Mouse (Mus musculus): ENCODE results near the gene Scarb2. TPM values are rescaled to one million over a fixed set of nuclear protein-coding genes. Genes with fewer than 3 reads are reported as not detected.

Gene Scarb2
- total RNA-seq, 1 experiment: 39.0 TPM

DNA sequence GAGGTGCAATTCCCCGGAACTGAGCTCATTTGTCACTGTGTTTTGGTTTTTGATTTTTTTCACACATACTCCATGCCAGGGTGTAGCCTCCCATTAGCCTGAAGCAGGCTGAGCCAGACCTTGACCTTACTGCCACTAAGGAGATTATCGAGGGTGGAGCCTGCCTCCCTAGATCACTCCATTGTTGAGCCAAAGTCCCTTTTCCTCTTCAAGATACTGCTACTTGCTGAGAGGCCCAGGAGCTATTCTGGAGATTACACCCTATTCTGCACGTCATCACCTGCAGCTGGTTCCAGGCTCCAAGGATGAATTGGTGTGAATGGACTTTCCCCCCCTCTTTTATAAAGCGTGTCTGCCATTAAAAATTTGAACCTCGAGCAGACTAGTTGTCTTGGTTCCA lies 5.4 kb upstream of the Scarb2 start:
- DNase-seq (ENCODE audit: low read depth, low spot score): no peak
- Histone ChIP-seq H3K4me1 (ENCODE audit: control insufficient read depth in 2 of 2, insufficient read depth in 2 of 2, low read length in 2 of 2, poor library complexity in 1 of 2) (no peaks in the 10 kb centered on the region; a peak in 1 of 4 replicates), H3K4me3 (ENCODE audit: insufficient read depth in 1 of 2, low read depth in 1 of 2, low read length in 2 of 2, poor library complexity in 1 of 2, severe bottlenecking in 1 of 2) (no peak overlapping the region), H3K9ac (ENCODE audit: insufficient read depth, low read depth, low read length, poor library complexity, severe bottlenecking) (no peak overlapping the region), H3K36me3 (ENCODE audit: control insufficient read depth, insufficient read depth, low read length, poor library complexity, severe bottlenecking) (no peaks in the 10 kb centered on the region), H3K9me3 (ENCODE audit: control insufficient read depth, insufficient read depth, low read depth, low read length) (peaks cover 2% of the 10 kb centered on the region; the same call in 1 of the 2 replicates), H3K27ac (ENCODE audit: insufficient read depth, low read depth, low read length, poor library complexity, severe bottlenecking) (no peak overlapping the region)
- in situ Hi-C loops (cut with MboI; ENCODE audit: low sequenced_read_pairs in 2 of 2, unreplicated experiment in 2 of 2): no loop called here
- TF ChIP-seq MAFK (IDR thresholded peaks at IDR 0.05; ENCODE audit: insufficient read depth, low read depth, low read length): no peak
- no peak for TF ChIP-seq HCFC1 (IDR thresholded peaks at IDR 0.05; ENCODE audit: borderline replicate concordance, insufficient read depth, low read length)
- no peak for TF ChIP-seq CHD2 (IDR thresholded peaks at IDR 0.05; ENCODE audit: low read depth, low read length)
- TF ChIP-seq ZNF384 (IDR thresholded peaks at IDR 0.05; ENCODE audit: low read depth, low read length): no peak
- TF ChIP-seq ZC3H11A (IDR thresholded peaks at IDR 0.05; ENCODE audit: borderline replicate concordance, low read depth, low read length): no peak

DNA sequence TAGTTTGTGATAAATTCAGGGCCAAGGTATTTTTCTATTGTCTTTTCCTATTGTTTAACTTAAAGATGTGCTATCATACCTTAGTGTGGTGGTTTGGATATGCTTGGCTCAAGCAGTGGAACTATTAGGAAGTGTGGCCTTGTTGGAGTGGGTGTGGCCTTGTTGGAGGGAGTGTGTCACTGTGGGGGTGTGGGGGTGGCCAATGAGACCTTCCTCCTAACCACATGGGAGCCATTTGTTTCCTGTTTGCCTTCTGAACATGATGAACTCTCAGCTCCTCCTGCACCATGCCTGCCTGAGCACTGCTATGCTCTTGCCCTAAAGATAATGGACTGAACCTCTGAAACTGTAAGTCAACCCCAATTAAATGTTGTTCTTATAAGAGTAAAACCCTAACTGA lies 4.6 kb upstream of the Scarb2 start:
- Histone ChIP-seq H3K36me3 (ENCODE audit: control insufficient read depth, insufficient read depth, low read length, poor library complexity, severe bottlenecking) (no peaks in the 10 kb centered on the region), H3K27ac (ENCODE audit: insufficient read depth, low read depth, low read length, poor library complexity, severe bottlenecking) (no peak overlapping the region), H3K9me3 (ENCODE audit: control insufficient read depth, insufficient read depth, low read depth, low read length) (peaks cover 2% of the 10 kb centered on the region; the same call in 1 of the 2 replicates), H3K4me1 (ENCODE audit: control insufficient read depth in 2 of 2, insufficient read depth in 2 of 2, low read length in 2 of 2, poor library complexity in 1 of 2) (no peaks in the 10 kb centered on the region; a peak in 1 of 4 replicates), H3K9ac (ENCODE audit: insufficient read depth, low read depth, low read length, poor library complexity, severe bottlenecking) (no peak overlapping the region), H3K4me3 (ENCODE audit: insufficient read depth in 1 of 2, low read depth in 1 of 2, low read length in 2 of 2, poor library complexity in 1 of 2, severe bottlenecking in 1 of 2) (no peak overlapping the region)
- TF ChIP-seq ZNF384 (IDR thresholded peaks at IDR 0.05; ENCODE audit: low read depth, low read length) (no peak), ZC3H11A (IDR thresholded peaks at IDR 0.05; ENCODE audit: borderline replicate concordance, low read depth, low read length) (no peak), HCFC1 (IDR thresholded peaks at IDR 0.05; ENCODE audit: borderline replicate concordance, insufficient read depth, low read length) (no peak), CHD2 (IDR thresholded peaks at IDR 0.05; ENCODE audit: low read depth, low read length) (no peak), MAFK (IDR thresholded peaks at IDR 0.05; ENCODE audit: insufficient read depth, low read depth, low read length) (no peak)
- in situ Hi-C loops (cut with MboI; ENCODE audit: low sequenced_read_pairs in 2 of 2, unreplicated experiment in 2 of 2): no loop called here
- DNase-seq (ENCODE audit: low read depth, low spot score): no peak

DNA sequence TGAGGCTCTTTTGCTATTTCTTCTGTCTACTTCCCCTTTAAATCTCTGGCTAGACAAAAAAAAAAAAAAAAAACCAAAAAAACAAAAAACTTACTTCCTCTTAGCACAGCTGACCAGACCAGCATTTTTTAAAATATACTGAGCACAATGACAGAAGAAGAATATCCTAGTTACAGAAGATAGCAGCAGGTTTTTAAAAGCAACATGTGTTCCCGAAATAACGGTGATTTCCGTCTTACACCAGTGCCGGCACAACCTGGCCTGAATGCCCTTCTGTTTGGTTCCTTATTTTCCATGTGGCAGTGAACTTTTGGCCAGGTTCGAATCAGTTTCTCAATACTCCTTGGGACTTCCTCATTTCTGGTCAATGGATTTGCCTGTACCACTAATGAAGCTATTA lies 2.2 kb upstream of the Scarb2 start:
- H3K4me3 ChIP-seq (ENCODE audit: insufficient read depth in 1 of 2, low read depth in 1 of 2, low read length in 2 of 2, poor library complexity in 1 of 2, severe bottlenecking in 1 of 2): no peak overlapping the region
- H3K27ac ChIP-seq (ENCODE audit: insufficient read depth, low read depth, low read length, poor library complexity, severe bottlenecking): no peak overlapping the region

DNA sequence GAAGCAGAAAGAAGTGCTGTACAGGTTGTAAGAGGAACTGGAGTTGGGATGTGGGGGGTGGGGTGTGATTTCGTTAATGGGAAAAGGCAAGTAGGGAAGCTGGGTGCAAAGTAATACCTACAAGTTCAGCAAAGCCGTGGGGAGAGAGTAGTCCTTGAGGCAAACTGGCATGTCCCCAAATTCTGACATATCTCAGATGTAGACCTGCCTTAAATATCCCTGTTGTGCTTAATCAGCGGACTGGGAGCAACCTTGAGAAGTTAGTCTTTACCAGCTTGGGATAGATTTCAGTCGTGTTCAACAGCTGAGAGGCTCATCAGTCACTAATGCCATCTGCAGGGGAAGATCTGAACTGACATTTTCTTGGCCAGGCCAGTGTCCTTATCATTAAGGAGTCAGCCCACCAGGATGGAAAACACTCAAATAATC lies 318 bp downstream of the Scarb2 start:
- peak overlapping the region; percentile 91 to 92 for H3K4me3 ChIP-seq (ENCODE audit: insufficient read depth in 1 of 2, low read depth in 1 of 2, low read length in 2 of 2, poor library complexity in 1 of 2, severe bottlenecking in 1 of 2)
- no peak overlapping the region for H3K9ac ChIP-seq (ENCODE audit: insufficient read depth, low read depth, low read length, poor library complexity, severe bottlenecking)
- in situ Hi-C loops (cut with MboI; ENCODE audit: low sequenced_read_pairs in 2 of 2, unreplicated experiment in 2 of 2): no loop called here
- DNase-seq (ENCODE audit: low read depth, low spot score): no peak
- H3K36me3 ChIP-seq (ENCODE audit: control insufficient read depth, insufficient read depth, low read length, poor library complexity, severe bottlenecking): no peaks in the 10 kb centered on the region
- no peak overlapping the region for H3K27ac ChIP-seq (ENCODE audit: insufficient read depth, low read depth, low read length, poor library complexity, severe bottlenecking)
- TF ChIP-seq CHD2 (IDR thresholded peaks at IDR 0.05; ENCODE audit: low read depth, low read length): no peak
- no peak for TF ChIP-seq ZNF384 (IDR thresholded peaks at IDR 0.05; ENCODE audit: low read depth, low read length)
- no peak for TF ChIP-seq ZC3H11A (IDR thresholded peaks at IDR 0.05; ENCODE audit: borderline replicate concordance, low read depth, low read length)
- no peak for TF ChIP-seq MAFK (IDR thresholded peaks at IDR 0.05; ENCODE audit: insufficient read depth, low read depth, low read length)
- no peak for TF ChIP-seq HCFC1 (IDR thresholded peaks at IDR 0.05; ENCODE audit: borderline replicate concordance, insufficient read depth, low read length)
- no peaks in the 10 kb centered on the region for H3K9me3 ChIP-seq (ENCODE audit: control insufficient read depth, insufficient read depth, low read depth, low read length)
- peaks cover 4% of the 10 kb centered on the region in 2 experiments; a peak in 2 of 4 replicates for H3K4me1 ChIP-seq (ENCODE audit: control insufficient read depth in 2 of 2, insufficient read depth in 2 of 2, low read length in 2 of 2, poor library complexity in 1 of 2)

More for the DNA sequence above, 2.2 kb upstream of the Scarb2 start:
- Histone ChIP-seq H3K36me3 (ENCODE audit: control insufficient read depth, insufficient read depth, low read length, poor library complexity, severe bottlenecking) (no peaks in the 10 kb centered on the region), H3K9ac (ENCODE audit: insufficient read depth, low read depth, low read length, poor library complexity, severe bottlenecking) (no peak overlapping the region), H3K9me3 (ENCODE audit: control insufficient read depth, insufficient read depth, low read depth, low read length) (peaks cover 2% of the 10 kb centered on the region; the same call in 1 of the 2 replicates), H3K4me1 (ENCODE audit: control insufficient read depth in 2 of 2, insufficient read depth in 2 of 2, low read length in 2 of 2, poor library complexity in 1 of 2) (peaks cover 0 to 3% of the 10 kb centered on the region in 2 experiments; a peak in 1 of 4 replicates)
- no peak for DNase-seq (ENCODE audit: low read depth, low spot score)
- no peak for TF ChIP-seq MAFK (IDR thresholded peaks at IDR 0.05; ENCODE audit: insufficient read depth, low read depth, low read length)
- peak; percentile 51 for TF ChIP-seq ZNF384 (IDR thresholded peaks at IDR 0.05; ENCODE audit: low read depth, low read length)
- in situ Hi-C loops (cut with MboI; ENCODE audit: low sequenced_read_pairs in 2 of 2, unreplicated experiment in 2 of 2): no loop called here

DNA sequence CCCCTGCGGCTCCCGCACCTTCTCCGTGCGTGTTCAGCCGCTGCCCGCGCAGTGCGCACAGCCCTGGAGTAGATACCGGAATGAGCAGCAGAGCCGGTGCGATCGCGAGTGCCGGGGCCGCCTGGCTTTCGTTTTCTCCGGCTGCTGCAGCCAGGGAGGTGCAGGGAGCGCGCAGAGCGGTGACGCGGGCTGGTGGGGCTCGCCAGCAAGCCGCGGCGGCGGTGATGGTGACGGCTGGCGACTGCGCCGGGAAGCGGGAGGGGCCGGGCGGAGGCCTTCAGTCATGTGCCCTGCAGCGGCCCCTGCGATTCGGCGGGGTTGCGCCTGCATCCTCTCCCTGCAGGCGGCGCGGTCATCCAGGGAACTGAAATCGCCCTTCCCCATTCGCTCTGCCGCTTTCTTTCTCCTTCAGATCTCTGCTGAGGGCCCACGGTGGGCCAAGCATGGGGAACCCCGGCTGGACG lies 1.2 kb downstream of the Scarb2 start:
- DNase-seq (ENCODE audit: low read depth, low spot score): peak; percentile 77
- H3K4me3 ChIP-seq (ENCODE audit: insufficient read depth in 1 of 2, low read depth in 1 of 2, low read length in 2 of 2, poor library complexity in 1 of 2, severe bottlenecking in 1 of 2): peak overlapping the region; percentile 91 to 92
- TF ChIP-seq ZNF384 (IDR thresholded peaks at IDR 0.05; ENCODE audit: low read depth, low read length) (no peak), HCFC1 (IDR thresholded peaks at IDR 0.05; ENCODE audit: borderline replicate concordance, insufficient read depth, low read length) (peak; percentile 66; the same call in 1 of the 2 replicates)
- no peaks in the 10 kb centered on the region for H3K36me3 ChIP-seq (ENCODE audit: control insufficient read depth, insufficient read depth, low read length, poor library complexity, severe bottlenecking)
- peaks cover 4% of the 10 kb centered on the region in 2 experiments; a peak in 2 of 4 replicates for H3K4me1 ChIP-seq (ENCODE audit: control insufficient read depth in 2 of 2, insufficient read depth in 2 of 2, low read length in 2 of 2, poor library complexity in 1 of 2)
- H3K9me3 ChIP-seq (ENCODE audit: control insufficient read depth, insufficient read depth, low read depth, low read length): no peaks in the 10 kb centered on the region
- peak overlapping the region; percentile 84 for H3K9ac ChIP-seq (ENCODE audit: insufficient read depth, low read depth, low read length, poor library complexity, severe bottlenecking)
- in situ Hi-C loops (cut with MboI; ENCODE audit: low sequenced_read_pairs in 2 of 2, unreplicated experiment in 2 of 2): no loop called here
- peak overlapping the region; percentile 34; the same call in 1 of the 2 replicates for H3K27ac ChIP-seq (ENCODE audit: insufficient read depth, low read depth, low read length, poor library complexity, severe bottlenecking)

All from ES-E14 (cell line).